Mouse (Mus musculus) heart, adult 2 months (tissue): ENCODE measurements at regions not wholly inside any gene's neighbourhood (a gene's known extent, or its start where the extent isn't known, plus 50 kb on each side); places are given as distances from the start of the nearest gene placed in this dataset.
A peak's percentile ranks its signal among the peaks of the same experiment; 100 is the strongest.

Experiments used
- DNase-seq, 2 experiments: peaks; one replicate each; pipeline ENCODE4 v3.0.0; 2021
- H3K27ac ChIP-seq: fragments of 200-600 bp; 2 replicates; pipeline ENCODE4 v1.8.1; 2022
- H3K27me3 ChIP-seq: fragments of 200-500 bp; 2 replicates; pipeline ENCODE4 v1.6.1; 2012; ENCODE audit warnings: mild to moderate bottlenecking, low read length, inconsistent platforms, mixed read lengths; ENCODE audit not compliant: control insufficient read depth, insufficient read depth
- H3K36me3 ChIP-seq: fragments of 200-500 bp; 2 replicates; pipeline ENCODE4 v1.6.1; 2012; ENCODE audit warnings: low read length, inconsistent platforms; ENCODE audit not compliant: control insufficient read depth, insufficient read depth
- H3K4me1 ChIP-seq: fragments of 200-500 bp; 2 replicates; pipeline ENCODE4 v1.6.1; 2011; ENCODE audit warnings: low read length; ENCODE audit not compliant: control insufficient read depth, insufficient read depth
- H3K4me3 ChIP-seq: fragments of 200-600 bp; 2 replicates; pipeline ENCODE4 v1.8.1; 2022
- H3K79me2 ChIP-seq: fragments of 200-500 bp; replicated peaks from 2 replicates; pipeline ENCODE4 v1.6.1; 2012; ENCODE audit warnings: mild to moderate bottlenecking, inconsistent platforms, low read length, moderate library complexity, mixed read lengths; ENCODE audit not compliant: control insufficient read depth, insufficient read depth
- H3K9ac ChIP-seq: fragments of 200-500 bp; 2 replicates; pipeline ENCODE4 v1.6.1; 2012; ENCODE audit warnings: low read depth, mild to moderate bottlenecking, control low read depth, inconsistent platforms, low read length, mixed read lengths
- CTCF ChIP-seq: fragments of 200-600 bp; IDR thresholded peaks from 2 replicates; pipeline ENCODE4 v1.8.1; 2022; ENCODE audit warnings: antibody characterized with exemption, mild to moderate bottlenecking, moderate library complexity
- EP300 ChIP-seq: fragments of 200-500 bp; IDR thresholded peaks from 2 replicates; pipeline ENCODE4 v1.6.1; 2011; ENCODE audit warnings: low read depth, low read length, control low read depth; ENCODE audit not compliant: insufficient read depth
- POLR2A ChIP-seq: fragments of 200-500 bp; IDR thresholded peaks from 2 replicates; pipeline ENCODE4 v1.6.1; 2011; ENCODE audit warnings: mild to moderate bottlenecking, low read depth, low read length, control low read depth; ENCODE audit not compliant: insufficient read depth
- WGBS: fragments of 180-500 bp; shearing (Covaris S2); methylation state at CpG from one replicate; pipeline ENCODE4 v1.1.7; 2018; 5-methylcytosine and 5-hydroxymethylcytosine counted together
- intact Hi-C: fragments of 180-260 bp; cut with DNase I; formaldehyde crosslinking; loops from one replicate; pipeline ENCODE4 v1.15.1; 2025

GRCm38 (mm10) chr8:116452806-116453205, 52.0 kb upstream of the Dynlrb2 start:
- intact Hi-C loops = no loop called here
- 71% methylated on average over 3 of the region's 3 CpGs for WGBS
- Histone ChIP-seq H3K9ac (no peak overlapping the region), H3K79me2 (no peaks in the 10 kb centered on the region), H3K4me1 (no peaks in the 10 kb centered on the region), H3K4me3 (no peak overlapping the region), H3K27me3 (no peaks in the 10 kb centered on the region), H3K36me3 (no peaks in the 10 kb centered on the region), H3K27ac (no peak overlapping the region)
- no peak for TF ChIP-seq EP300
- TF ChIP-seq POLR2A = no peak
- no peak for TF ChIP-seq CTCF
- DNase-seq = no peak

DNA sequence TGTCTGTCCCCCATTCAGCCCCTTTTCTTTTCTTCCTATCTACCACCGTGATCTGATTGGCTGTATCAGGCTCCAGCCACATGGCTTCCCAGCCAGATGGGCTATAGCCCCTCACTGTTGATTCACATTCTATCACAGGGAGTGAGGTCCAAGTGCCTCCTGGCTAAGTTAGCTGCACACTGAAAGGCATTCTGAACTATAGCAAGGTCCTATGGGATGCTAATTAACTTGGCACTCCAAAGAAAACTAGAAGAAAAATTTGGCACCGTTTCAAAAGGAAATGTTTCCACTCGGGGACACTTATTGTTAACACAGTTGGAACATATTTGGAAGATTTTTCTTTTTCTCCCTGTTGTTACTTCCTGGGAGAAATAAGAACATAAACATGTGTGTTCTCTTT, 53.4 kb upstream of the Dynlrb2 start:
- no peak overlapping the region for H3K9ac ChIP-seq
- TF ChIP-seq EP300 (no peak), CTCF (no peak), POLR2A (no peak)
- no peak overlapping the region for H3K27ac ChIP-seq
- no peaks in the 10 kb centered on the region for H3K36me3 ChIP-seq
- no peaks in the 10 kb centered on the region for H3K79me2 ChIP-seq
- no peak for DNase-seq
- intact Hi-C loops = no loop called here
- no peaks in the 10 kb centered on the region for H3K27me3 ChIP-seq
- no peaks in the 10 kb centered on the region for H3K4me1 ChIP-seq
- WGBS = 47% methylated on average over 3 of the region's 3 CpGs
- H3K4me3 ChIP-seq = no peak overlapping the region

DNA sequence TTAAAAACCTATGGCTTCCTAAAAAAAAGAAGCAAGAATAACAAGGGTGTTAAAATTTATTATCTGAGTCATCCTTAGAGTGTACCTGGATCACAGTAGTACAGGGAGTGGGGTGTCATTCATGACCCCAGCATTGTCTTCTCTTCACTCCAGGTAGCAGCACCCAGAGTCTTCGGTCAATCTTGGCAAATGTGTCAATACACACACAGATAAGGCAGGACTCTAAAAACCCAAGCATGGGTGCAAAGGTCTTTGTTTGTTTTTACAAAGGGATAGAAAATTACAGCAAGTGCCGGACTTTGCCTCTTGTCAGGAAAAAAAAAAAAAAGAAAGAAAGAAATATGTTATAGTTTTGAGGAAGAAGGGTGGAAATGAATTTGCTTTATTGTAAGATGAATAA, 57.3 kb upstream of the Dynlrb2 start:
- no peaks in the 10 kb centered on the region for H3K4me1 ChIP-seq
- H3K27me3 ChIP-seq = no peaks in the 10 kb centered on the region
- no peaks in the 10 kb centered on the region for H3K79me2 ChIP-seq
- no peak for TF ChIP-seq POLR2A
- no peak for TF ChIP-seq CTCF
- no peak for TF ChIP-seq EP300
- WGBS = 61% methylated on average over 2 of the region's 2 CpGs
- no peak overlapping the region for H3K4me3 ChIP-seq
- H3K36me3 ChIP-seq = no peaks in the 10 kb centered on the region
- intact Hi-C loops = no loop called here
- H3K27ac ChIP-seq = no peak overlapping the region
- DNase-seq = no peak
- H3K9ac ChIP-seq = no peak overlapping the region

GRCm38 (mm10) chr8:116442827-116443226, 61.9 kb upstream of the Dynlrb2 start:
- Histone ChIP-seq H3K79me2 (no peaks in the 10 kb centered on the region), H3K4me1 (no peaks in the 10 kb centered on the region), H3K27ac (no peak overlapping the region), H3K36me3 (no peaks in the 10 kb centered on the region), H3K27me3 (no peaks in the 10 kb centered on the region), H3K9ac (no peak overlapping the region), H3K4me3 (no peak overlapping the region)
- intact Hi-C loops = no loop called here
- TF ChIP-seq EP300 (no peak), POLR2A (no peak), CTCF (no peak)
- DNase-seq = no peak
- 46% methylated on average over 2 of the region's 2 CpGs for WGBS

DNA sequence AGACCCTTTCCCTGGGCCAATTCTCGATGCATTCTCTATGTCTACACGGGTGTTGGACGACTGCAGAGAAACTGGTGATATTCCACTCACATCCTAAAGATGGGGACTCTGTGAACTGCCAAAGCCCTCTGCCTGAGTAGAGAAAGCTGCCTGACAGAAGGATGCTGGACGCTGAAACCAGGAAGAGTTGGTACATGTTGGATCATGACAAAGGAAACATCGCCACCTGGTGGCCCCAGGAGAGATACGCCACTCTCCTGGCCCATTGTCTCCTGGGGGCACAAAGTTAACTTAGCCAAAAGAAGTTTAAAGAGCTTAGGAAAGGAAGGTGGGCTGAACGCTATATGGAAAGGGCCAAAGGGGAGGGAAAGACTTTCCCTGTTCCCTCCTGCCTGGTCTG, 65.9 kb upstream of the Dynlrb2 start:
- no peaks in the 10 kb centered on the region for H3K79me2 ChIP-seq
- no peaks in the 10 kb centered on the region for H3K4me1 ChIP-seq
- no peaks in the 10 kb centered on the region for H3K36me3 ChIP-seq
- TF ChIP-seq POLR2A = no peak
- peak; percentile 86 for TF ChIP-seq CTCF
- 0 out of 2 replicates have a peak, but pooled peaks have one; percentile 40 for TF ChIP-seq EP300
- H3K4me3 ChIP-seq = no peak overlapping the region
- peak; percentile 50 to 71 for DNase-seq
- no peak overlapping the region for H3K9ac ChIP-seq
- 12% methylated on average over 7 of the region's 7 CpGs for WGBS
- no peak overlapping the region for H3K27ac ChIP-seq
- no peaks in the 10 kb centered on the region for H3K27me3 ChIP-seq
- intact Hi-C loops = loop anchor here (2.0 kb wide), 1 partner anchor 1986 kb away; no protein-coding TSS in a partner anchor

GRCm38 (mm10) chr8:116435268-116435980, 69.3 kb upstream of the Dynlrb2 start:
- Histone ChIP-seq H3K27ac (no peak overlapping the region), H3K9ac (no peak overlapping the region), H3K36me3 (no peaks in the 10 kb centered on the region), H3K4me3 (no peak overlapping the region), H3K79me2 (no peaks in the 10 kb centered on the region), H3K4me1 (no peaks in the 10 kb centered on the region), H3K27me3 (no peaks in the 10 kb centered on the region)
- no peak for DNase-seq
- WGBS = 60% methylated on average over 15 of the region's 15 CpGs
- TF ChIP-seq EP300 = no peak
- no peak for TF ChIP-seq POLR2A
- no peak for TF ChIP-seq CTCF
- intact Hi-C loops = no loop called here
